Mouse (Mus musculus): ENCODE data around the gene Lrrc49.

GRCm38 (mm10) chr9:60699581-60700231, 11.7 kb upstream of the Lrrc49 start:
- no peak for TF ChIP-seq POLR2A (IDR thresholded peaks at IDR 0.05; ENCODE audit: extremely low read depth, insufficient read depth, low read length)
- TF ChIP-seq CTCF (IDR thresholded peaks at IDR 0.05; ENCODE audit: extremely low read depth, insufficient read depth, low read length) = no peak
